Mouse (Mus musculus) mouse embryonic stem cell (cell line): ENCODE measurements around the gene Pgap3.

ENCODE experiments used
- in situ Hi-C, 2 experiments: fragments of 300-500 bp; cut with MboI; formaldehyde crosslinking; loops; 1 replicate in 1 of 2; 3 replicates in 1 of 2; pipeline ENCODE4 v1.14.3; 2019 to 2020; ENCODE audit warnings: low sequenced_read_pairs in 2 of 2, low pct_unique_long_range_greater_than_20kb in 1 of 2, mixed read lengths in 1 of 2; ENCODE audit not compliant: unreplicated experiment in 1 of 2

The Pgap3 gene

GRCm38 (mm10) chr11:98367171-98367862 lies 33.0 kb downstream of the Pgap3 start:
- in situ Hi-C loops = no loop called here

- in situ Hi-C loops = no loop called here
Observed at GRCm38 (mm10) chr11:98366290-98366689, 34.0 kb downstream of the Pgap3 start.

GRCm38 (mm10) chr11:98364410-98364809 lies 35.9 kb downstream of the Pgap3 start:
- in situ Hi-C loops = no loop called here

GRCm38 (mm10) chr11:98363817-98364216 lies 36.5 kb downstream of the Pgap3 start:
- in situ Hi-C loops = no loop called here

GRCm38 (mm10) chr11:98360866-98361521 lies 39.3 kb downstream of the Pgap3 start:
- in situ Hi-C loops = no loop called here

- in situ Hi-C loops = no loop called here
Observed at GRCm38 (mm10) chr11:98358161-98359083, 41.9 kb downstream of the Pgap3 start, which contains the start of gene Stard3. TSS of gene Stard3 (plus strand) at chr11:98358368.

GRCm38 (mm10) chr11:98357396-98358160 lies 42.7 kb downstream of the Pgap3 start:
- in situ Hi-C loops = no loop called here

- in situ Hi-C loops = no loop called here
Observed at GRCm38 (mm10) chr11:98356625-98357394, 43.5 kb downstream of the Pgap3 start.

- in situ Hi-C loops = no loop called here
Observed at GRCm38 (mm10) chr11:98355732-98356299, 44.5 kb downstream of the Pgap3 start.

- in situ Hi-C loops = no loop called here
Observed at GRCm38 (mm10) chr11:98354445-98354844, 45.8 kb downstream of the Pgap3 start.

GRCm38 (mm10) chr11:98353651-98354211 lies 46.6 kb downstream of the Pgap3 start:
- in situ Hi-C loops = no loop called here

GRCm38 (mm10) chr11:98352272-98352990 lies 47.9 kb downstream of the Pgap3 start:
- in situ Hi-C loops = no loop called here

GRCm38 (mm10) chr11:98349308-98349707 lies 51.0 kb downstream of the Pgap3 start:
- in situ Hi-C loops = no loop called here

- in situ Hi-C loops = no loop called here
Observed at GRCm38 (mm10) chr11:98348083-98348961, 52.0 kb downstream of the Pgap3 start, which contains the start of gene Ppp1r1b. TSS of gene Ppp1r1b (plus strand) at chr11:98348404.

GRCm38 (mm10) chr11:98347385-98348082 lies 52.8 kb downstream of the Pgap3 start:
- in situ Hi-C loops = no loop called here
